Mouse (Mus musculus) intestine, embryonic 15.5 days (tissue): ENCODE data around the gene Plcg2. TPM values are rescaled to one million over a fixed set of nuclear protein-coding genes. Genes with fewer than 3 reads are reported as not detected.

ENCODE experiments used
- ATAC-seq: fragments of 200-750 bp; cut with Nextera tagmentation; 2 replicates; pipeline ENCODE4 v1.8.0; 2017; ENCODE audit warnings: moderate TSS enrichment, moderate library complexity
- H3K27ac ChIP-seq: fragments of 300-500 bp; sonication (generic); 2 replicates; pipeline ENCODE4 v1.5.1; 2015; ENCODE audit warnings: mild to moderate bottlenecking, inconsistent platforms
- H3K27me3 ChIP-seq: fragments of 300-500 bp; sonication (generic); replicated peaks from 2 replicates; pipeline ENCODE4 v1.6.1; 2015; ENCODE audit warnings: inconsistent platforms
- H3K36me3 ChIP-seq: fragments of 300-500 bp; sonication (generic); 2 replicates; pipeline ENCODE4 v1.6.1; 2015; ENCODE audit warnings: inconsistent platforms
- H3K4me1 ChIP-seq: fragments of 300-500 bp; sonication (generic); replicated peaks from 2 replicates; pipeline ENCODE4 v1.6.1; 2015; ENCODE audit warnings: inconsistent platforms
- H3K4me2 ChIP-seq: fragments of 300-500 bp; sonication (generic); replicated peaks from 2 replicates; pipeline ENCODE4 v1.6.1; 2015; ENCODE audit warnings: mild to moderate bottlenecking, inconsistent platforms
- H3K4me3 ChIP-seq: fragments of 300-500 bp; sonication (generic); replicated peaks from 2 replicates; pipeline ENCODE4 v1.5.1; 2015; ENCODE audit warnings: inconsistent platforms
- H3K9ac ChIP-seq: fragments of 300-500 bp; sonication (generic); 2 replicates; pipeline ENCODE4 v1.6.1; 2015; ENCODE audit warnings: inconsistent platforms
- H3K9me3 ChIP-seq: fragments of 300-500 bp; sonication (generic); 2 replicates; pipeline ENCODE4 v1.6.1; 2016; ENCODE audit warnings: inconsistent platforms
- WGBS: fragments of 180-500 bp; shearing (Covaris S2); methylation state at CpG from one replicate; pipeline ENCODE4 v1.1.7; 2015; 5-methylcytosine and 5-hydroxymethylcytosine counted together
- polyA plus RNA-seq: library from polyadenylated mRNA; unstranded; fragments of >200 nt; fragmentation: Nextera tagmentation; extraction: Ambion mirVana; gene quantifications from 2 replicates; pipeline ENCODE4 v1.2.1, GENCODE M21; 2015

The Plcg2 gene
- polyA plus RNA-seq, 1 experiment from 2014 or later = 4.2 TPM

- no peak for ATAC-seq
- no peaks in the 10 kb centered on the region for H3K27me3 ChIP-seq
- WGBS = 93% methylated on average over 10 of the region's 10 CpGs
- H3K27ac ChIP-seq = no peak overlapping the region
- H3K9ac ChIP-seq = no peak overlapping the region
- no peaks in the 10 kb centered on the region for H3K36me3 ChIP-seq
- no peak overlapping the region for H3K4me2 ChIP-seq
- H3K9me3 ChIP-seq = no peaks in the 10 kb centered on the region
- H3K4me3 ChIP-seq = no peak overlapping the region
- H3K4me1 ChIP-seq = no peaks in the 10 kb centered on the region
Observed at GRCm38 (mm10) chr8:117610506-117610905, 112.4 kb downstream of the Plcg2 start.

GRCm38 (mm10) chr8:117612861-117613260 is 114.8 kb downstream of the Plcg2 start:
- no peak overlapping the region for H3K9ac ChIP-seq
- H3K36me3 ChIP-seq = no peaks in the 10 kb centered on the region
- no peaks in the 10 kb centered on the region for H3K4me1 ChIP-seq
- no peak overlapping the region for H3K27ac ChIP-seq
- no peaks in the 10 kb centered on the region for H3K9me3 ChIP-seq
- H3K4me2 ChIP-seq = no peak overlapping the region
- no peak for ATAC-seq
- WGBS = 80% methylated on average over 12 of the region's 12 CpGs
- H3K4me3 ChIP-seq = no peak overlapping the region
- no peaks in the 10 kb centered on the region for H3K27me3 ChIP-seq

- H3K4me1 ChIP-seq = no peaks in the 10 kb centered on the region
- H3K4me3 ChIP-seq = no peak overlapping the region
- no peaks in the 10 kb centered on the region for H3K9me3 ChIP-seq
- no peak overlapping the region for H3K4me2 ChIP-seq
- H3K27ac ChIP-seq = no peak overlapping the region
- H3K27me3 ChIP-seq = no peaks in the 10 kb centered on the region
- no peaks in the 10 kb centered on the region for H3K36me3 ChIP-seq
- WGBS = 60% methylated on average over 12 of the region's 14 CpGs
- H3K9ac ChIP-seq = no peak overlapping the region
- peak; percentile 47; the same call in 1 of the 2 replicates for ATAC-seq
Observed at GRCm38 (mm10) chr8:117626040-117626838, 128.1 kb downstream of the Plcg2 start.

GRCm38 (mm10) chr8:117627096-117627495 is 129.0 kb downstream of the Plcg2 start:
- H3K4me2 ChIP-seq = no peak overlapping the region
- no peaks in the 10 kb centered on the region for H3K36me3 ChIP-seq
- no peaks in the 10 kb centered on the region for H3K9me3 ChIP-seq
- H3K9ac ChIP-seq = no peak overlapping the region
- H3K27me3 ChIP-seq = no peaks in the 10 kb centered on the region
- no peak for ATAC-seq
- no peaks in the 10 kb centered on the region for H3K4me1 ChIP-seq
- no peak overlapping the region for H3K4me3 ChIP-seq
- H3K27ac ChIP-seq = no peak overlapping the region
- 65% methylated on average over 9 of the region's 9 CpGs for WGBS

GRCm38 (mm10) chr8:117632532-117632931 is 134.4 kb downstream of the Plcg2 start:
- Histone ChIP-seq H3K4me3 (no peak overlapping the region), H3K27me3 (no peaks in the 10 kb centered on the region), H3K27ac (no peak overlapping the region), H3K4me2 (no peak overlapping the region), H3K9me3 (no peaks in the 10 kb centered on the region), H3K4me1 (no peaks in the 10 kb centered on the region), H3K36me3 (no peaks in the 10 kb centered on the region), H3K9ac (no peak overlapping the region)
- no peak for ATAC-seq
- WGBS = 68% methylated on average over 5 of the region's 5 CpGs

- ATAC-seq = no peak
- H3K4me1 ChIP-seq = no peaks in the 10 kb centered on the region
- WGBS = 85% methylated on average over 7 of the region's 7 CpGs
Observed at GRCm38 (mm10) chr8:117634406-117634805, 136.3 kb downstream of the Plcg2 start.

GRCm38 (mm10) chr8:117637462-117637861 is 139.4 kb downstream of the Plcg2 start:
- 66% methylated on average over 3 of the region's 3 CpGs for WGBS
- no peaks in the 10 kb centered on the region for H3K36me3 ChIP-seq
- no peaks in the 10 kb centered on the region for H3K4me1 ChIP-seq
- H3K4me3 ChIP-seq = no peak overlapping the region
- H3K4me2 ChIP-seq = no peak overlapping the region
- H3K27me3 ChIP-seq = no peaks in the 10 kb centered on the region
- no peaks in the 10 kb centered on the region for H3K9me3 ChIP-seq
- H3K27ac ChIP-seq = no peak overlapping the region
- no peak overlapping the region for H3K9ac ChIP-seq
- ATAC-seq = no peak

More at GRCm38 (mm10) chr8:117634406-117634805, 136.3 kb downstream of the Plcg2 start:
- no peak overlapping the region for H3K9ac ChIP-seq
- H3K36me3 ChIP-seq = no peaks in the 10 kb centered on the region
- no peaks in the 10 kb centered on the region for H3K9me3 ChIP-seq
- H3K27me3 ChIP-seq = no peaks in the 10 kb centered on the region
- H3K27ac ChIP-seq = no peak overlapping the region
- no peak overlapping the region for H3K4me2 ChIP-seq
- no peak overlapping the region for H3K4me3 ChIP-seq

GRCm38 (mm10) chr8:117639631-117640030 is 141.5 kb downstream of the Plcg2 start:
- H3K9ac ChIP-seq = no peak overlapping the region
- ATAC-seq = no peak

GRCm38 (mm10) chr8:117645486-117645885 is 147.4 kb downstream of the Plcg2 start:
- no peaks in the 10 kb centered on the region for H3K36me3 ChIP-seq
- H3K4me1 ChIP-seq = 0 out of 2 replicates have a peak, but pooled peaks cover 8% of the 10 kb centered on the region
- no peak overlapping the region for H3K9ac ChIP-seq
- 41% methylated on average over 5 of the region's 5 CpGs for WGBS
- no peak overlapping the region for H3K27ac ChIP-seq
- no peak overlapping the region for H3K4me3 ChIP-seq
- no peaks in the 10 kb centered on the region for H3K27me3 ChIP-seq
- H3K9me3 ChIP-seq = no peaks in the 10 kb centered on the region
- no peak for ATAC-seq
- no peak overlapping the region for H3K4me2 ChIP-seq

More at GRCm38 (mm10) chr8:117639631-117640030, 141.5 kb downstream of the Plcg2 start:
- no peak overlapping the region for H3K27ac ChIP-seq
- no peaks in the 10 kb centered on the region for H3K9me3 ChIP-seq
- H3K4me3 ChIP-seq = no peak overlapping the region
- H3K4me2 ChIP-seq = no peak overlapping the region
- 96% methylated on average over 9 of the region's 9 CpGs for WGBS
- no peaks in the 10 kb centered on the region for H3K4me1 ChIP-seq
- no peaks in the 10 kb centered on the region for H3K36me3 ChIP-seq
- H3K27me3 ChIP-seq = no peaks in the 10 kb centered on the region

GRCm38 (mm10) chr8:117646020-117646419 is 147.9 kb downstream of the Plcg2 start:
- Histone ChIP-seq H3K4me1 (0 out of 2 replicates have a peak, but pooled peaks cover 8% of the 10 kb centered on the region), H3K9ac (no peak overlapping the region), H3K4me2 (no peak overlapping the region), H3K27me3 (no peaks in the 10 kb centered on the region), H3K4me3 (no peak overlapping the region), H3K36me3 (no peaks in the 10 kb centered on the region), H3K27ac (no peak overlapping the region), H3K9me3 (no peaks in the 10 kb centered on the region)
- ATAC-seq = peak; percentile 83
- WGBS = 34% methylated on average over 2 of the region's 2 CpGs

GRCm38 (mm10) chr8:117646440-117646839 is 148.3 kb downstream of the Plcg2 start:
- Histone ChIP-seq H3K27ac (no peak overlapping the region), H3K9ac (no peak overlapping the region), H3K36me3 (no peaks in the 10 kb centered on the region), H3K4me2 (0 out of 2 replicates have a peak overlapping the region, but pooled peaks have one; percentile 1), H3K4me3 (no peak overlapping the region), H3K4me1 (0 out of 2 replicates have a peak, but pooled peaks cover 8% of the 10 kb centered on the region), H3K9me3 (no peaks in the 10 kb centered on the region), H3K27me3 (no peaks in the 10 kb centered on the region)
- ATAC-seq = peak; percentile 93
- 49% methylated on average over 5 of the region's 5 CpGs for WGBS

GRCm38 (mm10) chr8:117652318-117652717 is 154.2 kb downstream of the Plcg2 start:
- no peak overlapping the region for H3K4me2 ChIP-seq
- ATAC-seq = peak; percentile 32; the same call in 1 of the 2 replicates
- no peaks in the 10 kb centered on the region for H3K9me3 ChIP-seq
- no peaks in the 10 kb centered on the region for H3K4me1 ChIP-seq
- H3K36me3 ChIP-seq = no peaks in the 10 kb centered on the region
- WGBS = 90% methylated on average over 1 of the region's 1 CpGs
- H3K27me3 ChIP-seq = no peaks in the 10 kb centered on the region
- no peak overlapping the region for H3K9ac ChIP-seq
- H3K4me3 ChIP-seq = no peak overlapping the region
- no peak overlapping the region for H3K27ac ChIP-seq

GRCm38 (mm10) chr8:117658990-117659389 is 160.9 kb downstream of the Plcg2 start:
- no peak for ATAC-seq
- 0 out of 2 replicates have a peak, but pooled peaks cover 3% of the 10 kb centered on the region for H3K36me3 ChIP-seq
- no peak overlapping the region for H3K4me2 ChIP-seq
- H3K9me3 ChIP-seq = no peaks in the 10 kb centered on the region
- peaks cover 7% of the 10 kb centered on the region for H3K4me1 ChIP-seq
- no peak overlapping the region for H3K9ac ChIP-seq
- H3K27ac ChIP-seq = no peak overlapping the region
- H3K4me3 ChIP-seq = no peak overlapping the region
- no peaks in the 10 kb centered on the region for H3K27me3 ChIP-seq
- 64% methylated on average over 7 of the region's 7 CpGs for WGBS
